Mouse (Mus musculus): Measurements from ENCODE around the gene Lsm5. TPM values are rescaled to one million over a fixed set of nuclear protein-coding genes. Genes with fewer than 3 reads are reported as not detected.

The Lsm5 gene
- 232 and 241 TPM in 2 replicates for polyA plus RNA-seq (2014; fragmentation: Nextera tagmentation; extraction: Ambion mirVana)

DNA sequence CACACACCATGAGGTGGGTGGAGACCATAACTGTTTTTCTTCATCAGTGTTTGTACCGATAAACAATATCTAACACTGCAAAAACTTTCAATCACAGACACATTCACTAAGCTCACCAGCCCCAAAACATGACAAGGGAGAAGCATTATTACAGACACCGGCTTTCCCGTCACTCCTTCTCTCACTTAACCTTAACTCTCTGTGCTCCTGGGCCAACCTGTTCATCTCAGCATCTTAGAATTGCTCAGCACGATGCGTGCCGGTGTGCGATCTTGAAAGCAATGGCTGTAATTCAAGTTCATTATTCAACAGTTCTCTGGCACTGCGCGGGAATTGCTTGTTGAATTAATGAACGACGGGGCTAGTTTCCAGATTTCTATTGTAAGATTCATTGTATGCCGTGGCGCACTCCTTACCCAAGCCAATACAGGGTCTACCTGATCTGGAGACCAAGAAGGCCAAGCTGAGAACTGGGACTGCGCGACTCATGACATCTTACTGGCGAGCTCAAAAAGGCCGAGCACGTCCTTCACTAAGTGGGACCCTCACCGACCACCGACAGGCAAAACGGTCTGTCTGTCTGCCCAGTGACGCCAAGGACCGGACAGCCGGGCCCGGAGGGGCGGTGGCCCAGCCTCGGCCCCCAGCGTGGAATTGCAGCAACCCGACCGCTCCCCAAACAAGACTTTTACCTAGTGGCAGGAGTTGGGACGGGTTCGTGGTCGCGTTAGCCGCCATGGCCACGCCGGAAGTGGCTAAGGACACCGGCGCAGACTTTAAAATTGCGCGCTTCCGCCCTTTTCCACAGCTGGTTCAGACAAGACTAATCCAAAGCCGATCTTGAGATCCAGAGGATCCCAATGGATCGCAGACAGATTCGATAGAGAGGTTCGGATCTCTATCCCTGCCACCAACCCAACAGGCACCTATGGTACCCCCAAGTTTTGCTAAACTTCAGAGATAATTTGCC is at the start of gene Lsm5:
TSS of gene Lsm5 (minus strand) at position 780 of the 970 bp plus-strand sequence.
- no peaks in the 10 kb centered on the region for H3K9me3 ChIP-seq (ENCODE audit: control insufficient read depth, low read length)
- H3K9ac ChIP-seq (ENCODE audit: low read length), result peak within 1 kb of the TSS; percentile 51
- DNase-seq (ENCODE audit: low spot score, missing footprints) (peak; percentile 99), ATAC-seq (ENCODE audit: low FRiP score) (peak; percentile 93)
- peak within 1 kb of the TSS; percentile 55 for H3K4me2 ChIP-seq
- H3K27me3 ChIP-seq (ENCODE audit: control insufficient read depth, insufficient read depth, low read length), result no peaks in the 10 kb centered on the region
- no peak within 1 kb of the TSS for H3K27ac ChIP-seq (ENCODE audit: low read depth, low read length)
- peak within 1 kb of the TSS; percentile 75 for H3K4me3 ChIP-seq (ENCODE audit: low read depth, low read length)
- no peaks in the 10 kb centered on the region for H3K36me3 ChIP-seq (ENCODE audit: control insufficient read depth, insufficient read depth, low read length)
- H3K4me1 ChIP-seq (ENCODE audit: control insufficient read depth, insufficient read depth, low read length), result peaks cover 3% of the 10 kb centered on the region; the same call in 1 of the 2 replicates
- 1% methylated on average over 46 of the region's 46 CpGs for WGBS

DNA sequence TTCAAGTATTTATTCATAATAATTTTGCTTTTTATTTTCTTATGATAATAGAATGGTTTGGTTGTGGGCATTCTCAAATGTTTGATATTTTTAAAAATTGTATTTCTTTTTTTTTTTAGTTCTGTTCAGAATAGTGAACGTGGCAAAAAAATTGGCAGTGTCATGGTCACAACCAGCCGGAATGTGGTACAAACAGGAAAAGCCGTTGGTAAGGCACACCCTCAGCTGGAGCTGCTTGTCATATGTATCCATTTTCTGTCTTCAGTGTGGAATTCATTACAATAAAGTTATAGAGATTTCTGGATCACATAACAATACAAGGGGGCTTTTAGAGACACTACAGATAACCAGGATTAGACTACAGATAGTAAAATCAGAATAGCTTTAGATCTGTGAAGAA is 49.2 kb upstream of the Lsm5 start:
- no peak for ATAC-seq (ENCODE audit: low FRiP score)
- Histone ChIP-seq H3K4me3 (ENCODE audit: low read depth, low read length) (no peak overlapping the region), H3K9me3 (ENCODE audit: control insufficient read depth, low read length) (no peaks in the 10 kb centered on the region), H3K27me3 (ENCODE audit: control insufficient read depth, insufficient read depth, low read length) (no peaks in the 10 kb centered on the region), H3K36me3 (ENCODE audit: control insufficient read depth, insufficient read depth, low read length) (0 out of 2 replicates have a peak, but pooled peaks cover 9% of the 10 kb centered on the region), H3K9ac (ENCODE audit: low read length) (no peak overlapping the region), H3K27ac (ENCODE audit: low read depth, low read length) (no peak overlapping the region), H3K4me2 (no peak overlapping the region), H3K4me1 (ENCODE audit: control insufficient read depth, insufficient read depth, low read length) (no peaks in the 10 kb centered on the region)
- WGBS, result 92% methylated on average over 3 of the region's 3 CpGs
- DNase-seq (ENCODE audit: low spot score, missing footprints), result peak; percentile 19

DNA sequence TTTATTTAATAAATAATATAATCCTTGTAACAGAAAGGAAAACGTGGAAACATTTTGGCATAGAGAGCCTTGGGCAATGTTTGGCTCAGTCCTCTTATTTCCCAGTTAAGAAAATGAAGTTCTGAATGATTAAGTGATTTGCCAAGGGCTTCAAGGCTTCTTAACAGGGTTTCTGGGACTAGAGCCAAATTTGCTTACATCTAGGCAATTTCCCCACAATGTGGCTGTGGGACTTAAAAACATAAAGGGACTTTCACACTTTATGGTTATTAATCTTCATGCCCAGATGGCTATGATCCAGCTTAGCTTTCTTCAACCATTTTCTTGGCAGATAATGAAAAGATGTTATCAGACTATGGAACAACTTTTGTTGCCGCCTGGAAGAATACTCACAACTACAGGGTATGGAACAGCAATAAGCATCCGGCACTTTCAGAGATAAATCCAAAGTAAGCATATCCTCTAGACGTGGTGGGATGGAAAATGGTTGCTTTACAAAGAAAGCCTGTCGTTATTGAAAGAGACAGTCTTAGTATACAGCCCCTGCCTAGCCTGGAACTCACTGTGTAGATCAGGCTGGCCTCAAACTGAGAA is 41.5 kb upstream of the Lsm5 start:
- no peak for ATAC-seq (ENCODE audit: low FRiP score)
- Histone ChIP-seq H3K27me3 (ENCODE audit: control insufficient read depth, insufficient read depth, low read length) (no peaks in the 10 kb centered on the region), H3K27ac (ENCODE audit: low read depth, low read length) (no peak overlapping the region), H3K36me3 (ENCODE audit: control insufficient read depth, insufficient read depth, low read length) (peaks cover 5% of the 10 kb centered on the region; the same call in 1 of the 2 replicates), H3K4me3 (ENCODE audit: low read depth, low read length) (no peak overlapping the region), H3K9me3 (ENCODE audit: control insufficient read depth, low read length) (no peaks in the 10 kb centered on the region), H3K4me2 (no peak overlapping the region), H3K9ac (ENCODE audit: low read length) (no peak overlapping the region), H3K4me1 (ENCODE audit: control insufficient read depth, insufficient read depth, low read length) (no peaks in the 10 kb centered on the region)
- WGBS, result 91% methylated on average over 5 of the region's 5 CpGs
- DNase-seq (ENCODE audit: low spot score, missing footprints), result no peak

DNA sequence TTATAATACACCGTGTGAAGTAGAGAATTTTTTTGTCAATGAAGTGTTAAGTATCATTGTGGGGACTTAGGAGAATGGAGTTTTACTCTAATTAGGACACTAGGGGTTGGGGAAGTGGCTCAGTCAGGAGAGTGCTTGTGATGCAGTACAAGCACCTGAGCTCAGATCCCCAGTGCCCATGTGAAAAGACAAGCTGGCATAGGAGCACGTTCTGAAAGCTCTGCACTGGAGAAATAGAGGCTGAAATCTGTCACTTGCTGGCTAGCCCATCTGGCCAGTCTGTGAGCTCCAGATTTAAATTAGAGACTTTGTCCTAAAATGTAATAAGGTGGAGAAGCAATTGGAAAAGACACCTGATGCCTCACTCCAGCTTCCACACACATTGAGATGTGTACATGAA is 28.0 kb upstream of the Lsm5 start:
- H3K27ac ChIP-seq (ENCODE audit: low read depth, low read length), result no peak overlapping the region
- H3K27me3 ChIP-seq (ENCODE audit: control insufficient read depth, insufficient read depth, low read length), result no peaks in the 10 kb centered on the region

DNA sequence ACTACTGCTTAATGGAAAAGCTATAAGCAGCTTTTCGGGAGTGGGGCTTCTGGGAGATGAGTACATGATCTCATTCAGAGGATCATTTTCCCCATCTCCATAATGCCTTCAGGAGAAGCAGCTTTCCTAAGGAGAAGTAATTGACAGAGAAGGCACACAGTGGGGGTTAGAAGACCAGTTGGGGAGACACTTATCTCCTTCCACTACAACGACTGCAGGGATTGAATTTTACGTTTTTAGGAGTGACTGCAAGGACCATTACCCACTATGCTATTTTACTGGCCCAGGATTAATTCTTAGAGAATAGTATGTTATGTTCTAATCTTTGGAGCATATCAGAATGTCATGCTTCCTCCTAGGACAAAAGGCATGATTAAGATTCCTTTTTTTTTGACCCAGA is 16.4 kb upstream of the Lsm5 start:
- no peak for DNase-seq (ENCODE audit: low spot score, missing footprints)
- ATAC-seq (ENCODE audit: low FRiP score), result no peak
- WGBS, result 72% methylated on average over 3 of the region's 3 CpGs
- H3K36me3 ChIP-seq (ENCODE audit: control insufficient read depth, insufficient read depth, low read length), result no peaks in the 10 kb centered on the region
- H3K9me3 ChIP-seq (ENCODE audit: control insufficient read depth, low read length), result no peaks in the 10 kb centered on the region
- H3K27me3 ChIP-seq (ENCODE audit: control insufficient read depth, insufficient read depth, low read length), result no peaks in the 10 kb centered on the region
- H3K9ac ChIP-seq (ENCODE audit: low read length), result no peak overlapping the region
- H3K4me2 ChIP-seq, result no peak overlapping the region
- H3K4me3 ChIP-seq (ENCODE audit: low read depth, low read length), result no peak overlapping the region
- H3K27ac ChIP-seq (ENCODE audit: low read depth, low read length), result no peak overlapping the region
- 0 out of 2 replicates have a peak, but pooled peaks cover under 1% of the 10 kb centered on the region for H3K4me1 ChIP-seq (ENCODE audit: control insufficient read depth, insufficient read depth, low read length)

More for the DNA sequence above, 28.0 kb upstream of the Lsm5 start:
- no peak for DNase-seq (ENCODE audit: low spot score, missing footprints)
- Histone ChIP-seq H3K4me1 (ENCODE audit: control insufficient read depth, insufficient read depth, low read length) (no peaks in the 10 kb centered on the region), H3K9ac (ENCODE audit: low read length) (no peak overlapping the region), H3K36me3 (ENCODE audit: control insufficient read depth, insufficient read depth, low read length) (peaks cover 8% of the 10 kb centered on the region; the same call in 1 of the 2 replicates), H3K4me2 (no peak overlapping the region), H3K4me3 (ENCODE audit: low read depth, low read length) (no peak overlapping the region), H3K9me3 (ENCODE audit: control insufficient read depth, low read length) (no peaks in the 10 kb centered on the region)
- no peak for ATAC-seq (ENCODE audit: low FRiP score)
- WGBS, result 77% methylated on average over 2 of the region's 2 CpGs

DNA sequence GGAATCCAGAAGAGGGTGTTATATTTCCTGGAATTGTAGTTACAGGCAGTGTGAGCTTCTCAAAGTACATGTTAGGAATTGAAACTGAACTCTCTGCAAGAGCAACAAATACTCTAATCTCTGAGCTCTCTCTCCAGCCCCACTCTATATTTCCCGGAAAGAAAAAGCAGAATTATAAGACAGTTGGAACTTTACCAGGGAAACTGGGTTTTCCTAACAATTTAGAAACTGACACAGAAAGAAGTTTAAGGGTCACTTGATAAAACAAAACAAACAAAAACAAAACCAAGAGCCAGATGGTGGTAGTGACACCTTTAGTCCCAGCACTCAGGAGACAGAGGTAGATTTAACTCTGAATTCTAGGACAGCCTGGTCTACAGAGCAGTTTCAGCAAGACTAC is 14.6 kb upstream of the Lsm5 start:
- Histone ChIP-seq H3K36me3 (ENCODE audit: control insufficient read depth, insufficient read depth, low read length) (no peaks in the 10 kb centered on the region), H3K4me1 (ENCODE audit: control insufficient read depth, insufficient read depth, low read length) (0 out of 2 replicates have a peak, but pooled peaks cover 5% of the 10 kb centered on the region), H3K9ac (ENCODE audit: low read length) (no peak overlapping the region), H3K27ac (ENCODE audit: low read depth, low read length) (no peak overlapping the region), H3K4me3 (ENCODE audit: low read depth, low read length) (no peak overlapping the region), H3K9me3 (ENCODE audit: control insufficient read depth, low read length) (no peaks in the 10 kb centered on the region), H3K4me2 (no peak overlapping the region), H3K27me3 (ENCODE audit: control insufficient read depth, insufficient read depth, low read length) (no peaks in the 10 kb centered on the region)
- ATAC-seq (ENCODE audit: low FRiP score), result no peak
- 90% methylated on average over 1 of the region's 1 CpGs for WGBS
- DNase-seq (ENCODE audit: low spot score, missing footprints), result no peak

DNA sequence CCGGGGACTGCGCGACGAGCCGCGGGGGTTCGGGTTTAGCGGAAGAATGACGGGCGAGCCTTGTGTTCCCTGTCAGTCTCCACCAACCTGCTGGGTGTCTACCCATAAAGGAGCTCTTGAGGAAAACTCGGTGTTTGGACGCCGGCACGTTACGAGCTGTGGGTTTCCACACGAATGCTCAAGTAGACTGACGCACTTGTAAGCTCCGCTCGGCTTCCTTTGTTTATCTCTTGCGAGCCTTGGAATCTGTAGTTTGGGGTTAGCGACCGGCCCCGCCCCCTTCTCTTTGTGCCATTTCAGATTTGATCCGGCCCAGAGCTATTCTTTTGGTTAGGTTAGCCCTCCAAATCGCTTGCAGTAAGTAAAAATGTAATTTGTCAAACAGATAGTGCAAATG is 10.8 kb upstream of the Lsm5 start:
- peak; percentile 98 for DNase-seq (ENCODE audit: low spot score, missing footprints)
- Histone ChIP-seq H3K9me3 (ENCODE audit: control insufficient read depth, low read length) (no peaks in the 10 kb centered on the region), H3K9ac (ENCODE audit: low read length) (peak overlapping the region; percentile 81), H3K36me3 (ENCODE audit: control insufficient read depth, insufficient read depth, low read length) (no peaks in the 10 kb centered on the region), H3K27me3 (ENCODE audit: control insufficient read depth, insufficient read depth, low read length) (no peaks in the 10 kb centered on the region), H3K27ac (ENCODE audit: low read depth, low read length) (peak overlapping the region; percentile 84), H3K4me1 (ENCODE audit: control insufficient read depth, insufficient read depth, low read length) (0 out of 2 replicates have a peak, but pooled peaks cover 5% of the 10 kb centered on the region), H3K4me2 (peak overlapping the region; percentile 60), H3K4me3 (ENCODE audit: low read depth, low read length) (peak overlapping the region; percentile 70)
- under 1% methylated on average over 25 of the region's 25 CpGs for WGBS
- ATAC-seq (ENCODE audit: low FRiP score), result no peak; the same call in 1 of the 2 replicates

DNA sequence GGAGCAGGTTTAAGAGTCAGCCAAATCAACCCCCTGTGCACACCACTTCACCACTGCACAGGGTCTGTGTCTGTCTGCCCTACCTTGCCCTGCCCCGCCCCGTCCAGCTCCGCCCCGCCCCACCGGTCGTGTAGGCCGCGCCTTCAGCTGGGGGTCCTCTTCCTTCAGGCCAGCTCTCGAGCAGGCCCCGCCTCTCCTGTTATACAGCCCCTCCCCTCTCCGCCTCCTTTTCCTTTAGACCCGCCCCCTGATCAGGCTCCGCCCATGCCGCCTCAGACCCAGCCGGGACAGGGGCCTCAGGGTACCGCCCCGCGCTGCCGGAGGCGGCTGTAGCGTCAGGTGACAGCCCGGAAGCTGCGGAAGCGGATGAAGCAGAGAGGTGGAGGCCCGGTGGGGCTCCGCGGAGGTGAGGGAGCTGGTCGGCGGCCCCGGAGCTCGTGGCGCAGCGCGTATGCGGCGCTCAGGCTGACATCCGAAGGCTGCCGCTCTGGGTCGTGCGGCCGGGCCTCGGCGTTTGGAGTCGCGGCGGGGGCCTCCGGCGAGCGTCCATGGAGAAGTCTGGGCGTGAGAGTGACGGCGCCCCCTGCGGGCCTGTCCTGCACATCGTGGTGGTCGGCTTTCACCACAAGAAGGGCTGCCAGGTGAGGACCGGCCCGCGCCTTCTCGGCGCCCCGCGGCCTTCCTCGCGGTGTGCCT is 10.2 kb upstream of the Lsm5 start, which contains the start of gene Avl9:
TSS of gene Avl9 (plus strand) at position 326 of the 696 bp plus-strand sequence.
- H3K4me2 ChIP-seq, result peak within 1 kb of the TSS; percentile 60
- WGBS, result under 1% methylated on average over 64 of the region's 64 CpGs
- peak within 1 kb of the TSS; percentile 84 for H3K27ac ChIP-seq (ENCODE audit: low read depth, low read length)
- ATAC-seq (ENCODE audit: low FRiP score) (peak; percentile 98), DNase-seq (ENCODE audit: low spot score, missing footprints) (peak; percentile 100)
- peak within 1 kb of the TSS; percentile 70 for H3K4me3 ChIP-seq (ENCODE audit: low read depth, low read length)
- no peaks in the 10 kb centered on the region for H3K27me3 ChIP-seq (ENCODE audit: control insufficient read depth, insufficient read depth, low read length)
- no peaks in the 10 kb centered on the region for H3K36me3 ChIP-seq (ENCODE audit: control insufficient read depth, insufficient read depth, low read length)
- peak within 1 kb of the TSS; percentile 81 for H3K9ac ChIP-seq (ENCODE audit: low read length)
- no peaks in the 10 kb centered on the region for H3K9me3 ChIP-seq (ENCODE audit: control insufficient read depth, low read length)
- 0 out of 2 replicates have a peak, but pooled peaks cover 5% of the 10 kb centered on the region for H3K4me1 ChIP-seq (ENCODE audit: control insufficient read depth, insufficient read depth, low read length)
